Mouse (Mus musculus) stomach, postnatal 0 days (tissue): ENCODE measurements around the gene Ppp1r16b. TPM values are rescaled to one million over a fixed set of nuclear protein-coding genes. Genes with fewer than 3 reads are reported as not detected.

Experiments used
- ATAC-seq: fragments of 200-750 bp; cut with Nextera tagmentation; 2 replicates; pipeline ENCODE4 v1.8.0; 2017; ENCODE audit not compliant: low FRiP score, low TSS enrichment
- DNase-seq: peaks from one replicate; pipeline ENCODE4 v3.0.0-alpha.2; 2016; ENCODE audit warnings: low spot score
- H3K27ac ChIP-seq: fragments of 300-500 bp; sonication (generic); replicated peaks from 2 replicates; pipeline ENCODE4 v1.5.1; 2014; ENCODE audit warnings: mild to moderate bottlenecking, control low read depth
- H3K27me3 ChIP-seq: fragments of 300-500 bp; sonication (generic); 2 replicates; pipeline ENCODE4 v1.6.1; 2014; ENCODE audit warnings: low read length; ENCODE audit not compliant: control insufficient read depth, insufficient read depth
- H3K36me3 ChIP-seq: fragments of 300-500 bp; sonication (generic); 2 replicates; pipeline ENCODE4 v1.6.1; 2014; ENCODE audit warnings: low read length, mixed read lengths; ENCODE audit not compliant: control insufficient read depth, insufficient read depth
- H3K4me1 ChIP-seq: fragments of 300-500 bp; sonication (generic); replicated peaks from 2 replicates; pipeline ENCODE4 v1.6.1; 2014; ENCODE audit warnings: antibody characterized with exemption; ENCODE audit not compliant: control insufficient read depth, insufficient read depth
- H3K4me2 ChIP-seq: fragments of 300-500 bp; sonication (generic); replicated peaks from 2 replicates; pipeline ENCODE4 v1.6.1; 2014; ENCODE audit warnings: low read depth, mild to moderate bottlenecking, control low read depth, moderate library complexity
- H3K4me3 ChIP-seq: fragments of 300-500 bp; sonication (generic); 2 replicates; pipeline ENCODE4 v1.5.1; 2014; ENCODE audit warnings: low read depth, low read length, control low read depth
- H3K9ac ChIP-seq: fragments of 300-500 bp; sonication (generic); 2 replicates; pipeline ENCODE4 v1.6.1; 2014; ENCODE audit warnings: mild to moderate bottlenecking, low read length, control low read depth, mixed read lengths
- H3K9me3 ChIP-seq: fragments of 300-500 bp; sonication (generic); 2 replicates; pipeline ENCODE4 v1.6.1; 2016; ENCODE audit warnings: low read length; ENCODE audit not compliant: control insufficient read depth
- CTCF ChIP-seq: IDR thresholded peaks from 2 replicates; pipeline ENCODE4 v1.5.1; 2016; ENCODE audit warnings: antibody characterized with exemption, low read depth, mild to moderate bottlenecking, moderate library complexity
- EP300 ChIP-seq: optimal IDR thresholded peaks from 2 replicates; pipeline ENCODE3; 2016; ENCODE audit warnings: antibody characterized with exemption
- WGBS: fragments of 180-500 bp; shearing (Covaris S2); extraction: QIAGEN DNeasy Blood & Tissue Kit; methylation state at CpG from one replicate; pipeline ENCODE4 v1.1.7; 2014; 5-methylcytosine and 5-hydroxymethylcytosine counted together
- microRNA counts: library from miRNA; unstranded; fragments of <30 nt; microRNA quantifications from one replicate; lab custom pipeline; 2015
- microRNA-seq: library from miRNA; unstranded; fragments of <30 nt; microRNA quantifications from one replicate; pipeline ENCODE4, GENCODE M21; 2016
- polyA plus RNA-seq: library from polyadenylated mRNA; unstranded; fragments of >200 nt; fragmentation: Nextera tagmentation; extraction: Ambion mirVana; gene quantifications from 2 replicates; pipeline ENCODE4 v1.2.1, GENCODE M21; 2015

The Ppp1r16b gene
- polyA plus RNA-seq, 1 experiment from 2014 or later = 2.1 TPM

- H3K27me3 ChIP-seq = no peaks in the 10 kb centered on the region
- ATAC-seq (no peak), DNase-seq (no peak)
- H3K9ac ChIP-seq = no peak overlapping the region
- TF ChIP-seq EP300 (no peak), CTCF (no peak)
- WGBS = 77% methylated on average over 2 of the region's 2 CpGs
- H3K4me3 ChIP-seq = no peak overlapping the region
- no peak overlapping the region for H3K4me2 ChIP-seq
- H3K9me3 ChIP-seq = no peaks in the 10 kb centered on the region
- no peak overlapping the region for H3K27ac ChIP-seq
- no peaks in the 10 kb centered on the region for H3K36me3 ChIP-seq
- peaks cover 5% of the 10 kb centered on the region; the same call in 1 of the 2 replicates for H3K4me1 ChIP-seq
Measured at GRCm38 (mm10) chr2:158795875-158796274, 130.7 kb downstream of the Ppp1r16b start.

GRCm38 (mm10) chr2:158799328-158799727 lies 134.1 kb downstream of the Ppp1r16b start:
- H3K27me3 ChIP-seq = no peaks in the 10 kb centered on the region
- H3K4me3 ChIP-seq = no peak overlapping the region
- H3K27ac ChIP-seq = no peak overlapping the region
- TF ChIP-seq EP300 (no peak), CTCF (no peak)
- no peak overlapping the region for H3K4me2 ChIP-seq
- WGBS = 58% methylated on average over 4 of the region's 4 CpGs
- DNase-seq (no peak), ATAC-seq (no peak)
- no peaks in the 10 kb centered on the region; the same call in 1 of the 2 replicates for H3K4me1 ChIP-seq
- no peak overlapping the region for H3K9ac ChIP-seq
- H3K9me3 ChIP-seq = no peaks in the 10 kb centered on the region
- H3K36me3 ChIP-seq = 0 out of 2 replicates have a peak, but pooled peaks cover 6% of the 10 kb centered on the region

GRCm38 (mm10) chr2:158800788-158801187 lies 135.6 kb downstream of the Ppp1r16b start:
- no peak for TF ChIP-seq EP300
- TF ChIP-seq CTCF = no peak
- H3K4me1 ChIP-seq = no peaks in the 10 kb centered on the region
- H3K27ac ChIP-seq = no peak overlapping the region
- H3K36me3 ChIP-seq = 0 out of 2 replicates have a peak, but pooled peaks cover 6% of the 10 kb centered on the region
- WGBS = 89% methylated on average over 8 of the region's 8 CpGs
- ATAC-seq (no peak), DNase-seq (no peak)
- no peaks in the 10 kb centered on the region for H3K27me3 ChIP-seq
- no peak overlapping the region for H3K9ac ChIP-seq
- no peaks in the 10 kb centered on the region for H3K9me3 ChIP-seq
- no peak overlapping the region for H3K4me2 ChIP-seq
- H3K4me3 ChIP-seq = no peak overlapping the region

GRCm38 (mm10) chr2:158803575-158803974 lies 138.4 kb downstream of the Ppp1r16b start:
- Histone ChIP-seq H3K36me3 (0 out of 2 replicates have a peak, but pooled peaks cover 6% of the 10 kb centered on the region), H3K4me1 (no peaks in the 10 kb centered on the region), H3K27me3 (no peaks in the 10 kb centered on the region), H3K9me3 (no peaks in the 10 kb centered on the region), H3K4me2 (no peak overlapping the region), H3K9ac (no peak overlapping the region), H3K27ac (no peak overlapping the region), H3K4me3 (no peak overlapping the region)
- WGBS = 71% methylated on average over 8 of the region's 8 CpGs
- TF ChIP-seq CTCF (0 out of 2 replicates have a peak, but pooled peaks have one; percentile 1), EP300 (no peak)
- DNase-seq (no peak), ATAC-seq (0 out of 2 replicates have a peak, but pooled peaks have one; percentile 65)

GRCm38 (mm10) chr2:158815686-158816085 lies 150.5 kb downstream of the Ppp1r16b start:
- no peak overlapping the region for H3K9ac ChIP-seq
- TF ChIP-seq CTCF = no peak
- no peak for TF ChIP-seq EP300
- peaks cover 12% of the 10 kb centered on the region for H3K36me3 ChIP-seq
- ATAC-seq = no peak
- H3K9me3 ChIP-seq = no peaks in the 10 kb centered on the region
- no peak overlapping the region for H3K27ac ChIP-seq
- no peak overlapping the region for H3K4me3 ChIP-seq
- no peaks in the 10 kb centered on the region for H3K27me3 ChIP-seq
- DNase-seq = no peak
- no peaks in the 10 kb centered on the region for H3K4me1 ChIP-seq
- H3K4me2 ChIP-seq = no peak overlapping the region

MicroRNAs within 50 kb of the gene (microRNA counts, 519-probe panel; counts per million panel counts)
- microRNA mmu-miR-3474 (lab: Ali Mortazavi, UCI) = not detected

Small RNA genes lying within 50 kb of the gene (microRNA-seq; reads per million reads assigned to microRNA genes)
- gene Gm26141 (not detected), gene Mir3474 (not detected)

Other genes starting within 250 kb of the Ppp1r16b start
- gene Adig, start 162.8 kb upstream of the Ppp1r16b start, polyA plus RNA-seq = 2.3 and 2.9 TPM in 2 replicates
- gene Arhgap40, start 152.6 kb upstream of the Ppp1r16b start, polyA plus RNA-seq = 11.4 and 12.7 TPM in 2 replicates
- gene Slc32a1, start 54.6 kb upstream of the Ppp1r16b start, polyA plus RNA-seq = not detected in 2 replicates
- 5.1 and 5.2 TPM in 2 replicates for gene Actr5, start 40.5 kb upstream of the Ppp1r16b start, polyA plus RNA-seq
- gene Fam83d, start 102.7 kb downstream of the Ppp1r16b start, polyA plus RNA-seq = 61.1 and 61.3 TPM in 2 replicates
- gene Dhx35, start 129.4 kb downstream of the Ppp1r16b start, polyA plus RNA-seq = 5.6 and 6.5 TPM in 2 replicates